Mouse (Mus musculus) heart, embryonic 13.5 days (tissue): ENCODE results near the gene Cxcl9. TPM values are rescaled to one million over a fixed set of nuclear protein-coding genes. Genes with fewer than 3 reads are reported as not detected.
A peak's percentile ranks its signal among the peaks of the same experiment; 100 is the strongest.

Source experiments
- ATAC-seq: fragments of 200-750 bp; cut with Nextera tagmentation; 2 replicates; pipeline ENCODE4 v1.8.0; 2017; ENCODE audit warnings: moderate TSS enrichment; ENCODE audit not compliant: insufficient number of reproducible peaks, low FRiP score, low TSS enrichment; ENCODE audit errors: extremely low read depth
- H3K27ac ChIP-seq: fragments of 300-500 bp; sonication (generic); replicated peaks from 2 replicates; pipeline ENCODE4 v1.5.1; 2015; ENCODE audit warnings: moderate library complexity, mild to moderate bottlenecking, inconsistent platforms
- H3K27me3 ChIP-seq: fragments of 300-500 bp; sonication (generic); replicated peaks from 2 replicates; pipeline ENCODE4 v1.6.1; 2015; ENCODE audit warnings: mild to moderate bottlenecking, inconsistent platforms
- H3K36me3 ChIP-seq: fragments of 300-500 bp; sonication (generic); 2 replicates; pipeline ENCODE4 v1.6.1; 2015; ENCODE audit warnings: mild to moderate bottlenecking, inconsistent platforms
- H3K4me1 ChIP-seq: fragments of 300-500 bp; sonication (generic); 2 replicates; pipeline ENCODE4 v1.6.1; 2015; ENCODE audit warnings: inconsistent platforms
- H3K4me2 ChIP-seq: fragments of 300-500 bp; sonication (generic); 2 replicates; pipeline ENCODE4 v1.6.1; 2015; ENCODE audit warnings: inconsistent platforms, mild to moderate bottlenecking, moderate library complexity
- H3K4me3 ChIP-seq: fragments of 300-500 bp; sonication (generic); 2 replicates; pipeline ENCODE4 v1.5.1; 2015; ENCODE audit warnings: moderate library complexity, mild to moderate bottlenecking, inconsistent platforms
- H3K9ac ChIP-seq: fragments of 300-500 bp; sonication (generic); 2 replicates; pipeline ENCODE4 v1.6.1; 2015; ENCODE audit warnings: inconsistent platforms, mild to moderate bottlenecking, moderate library complexity
- H3K9me3 ChIP-seq: fragments of 300-500 bp; sonication (generic); 2 replicates; pipeline ENCODE4 v1.6.1; 2016; ENCODE audit warnings: inconsistent platforms
- WGBS: fragments of 180-500 bp; shearing (Covaris S2); methylation state at CpG from one replicate; pipeline ENCODE4 v1.1.7; 2015; ENCODE audit warnings: mixed read lengths; 5-methylcytosine and 5-hydroxymethylcytosine counted together
- polyA plus RNA-seq: library from polyadenylated mRNA; unstranded; fragments of >200 nt; fragmentation: Nextera tagmentation; extraction: Ambion mirVana; gene quantifications from 2 replicates; pipeline ENCODE4 v1.2.1, GENCODE M21; 2015

Cxcl9 gene
- polyA plus RNA-seq, 1 experiment from 2014 or later: not detected

DNA sequence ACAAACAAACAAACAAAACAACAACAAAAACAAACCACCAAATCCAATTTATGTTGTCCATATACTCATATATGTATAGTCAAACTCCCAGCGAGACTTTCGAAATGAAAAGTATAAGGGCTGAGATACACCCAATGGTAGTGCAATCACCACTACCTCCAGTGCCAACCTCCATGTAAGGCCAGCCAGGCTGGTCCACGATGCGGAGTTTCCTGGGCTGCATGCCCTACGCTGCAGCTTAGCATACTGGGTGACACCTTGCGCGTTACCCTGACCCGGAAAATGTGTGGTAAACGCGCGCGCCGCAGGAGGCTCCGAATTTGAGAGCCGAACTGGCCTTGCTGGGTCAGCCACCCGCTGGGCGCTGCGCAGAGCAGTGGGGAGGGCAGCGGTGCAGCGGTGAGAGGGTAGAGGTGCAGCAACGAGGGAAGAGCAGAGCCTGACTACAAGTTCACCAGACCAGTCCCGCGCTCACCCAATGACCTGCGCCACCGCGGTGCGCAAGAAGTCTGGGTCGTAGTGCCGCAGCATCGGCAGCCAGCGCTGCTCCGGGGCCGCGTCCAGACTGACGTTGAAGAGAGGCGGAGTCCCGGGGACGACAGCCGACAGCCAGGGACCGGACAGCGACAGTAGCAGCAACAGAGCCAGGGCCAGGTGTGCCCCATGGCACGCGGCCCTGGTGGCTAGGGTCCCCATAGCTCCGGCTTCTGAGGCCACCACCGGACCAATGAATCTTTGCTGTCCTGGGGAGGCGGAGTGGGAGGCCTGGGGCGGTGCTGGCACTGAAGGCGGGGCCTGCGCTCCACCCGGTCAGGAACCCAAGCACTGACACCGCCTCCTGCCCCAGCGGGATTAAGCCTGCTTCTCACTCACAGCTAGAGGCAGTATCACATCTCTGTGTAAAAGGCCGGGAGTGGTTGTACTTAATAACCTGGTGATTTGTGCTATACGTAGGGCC lies 50.2 kb downstream of the Cxcl9 start, which contains the start of gene Naaa:
TSS of gene Naaa (minus strand) at position 734 of the 958 bp plus-strand sequence.
- Histone ChIP-seq H3K9me3 (no peaks in the 10 kb centered on the region), H3K27ac (peak within 1 kb of the TSS; percentile 50; the same call in 1 of the 2 replicates), H3K4me2 (peak within 1 kb of the TSS; percentile 97), H3K27me3 (peaks cover 8% of the 10 kb centered on the region), H3K36me3 (no peaks in the 10 kb centered on the region), H3K4me1 (peaks cover 11% of the 10 kb centered on the region), H3K4me3 (peak within 1 kb of the TSS; percentile 80), H3K9ac (peak within 1 kb of the TSS; percentile 82)
- WGBS: 2% methylated on average over 54 of the region's 54 CpGs
- peak; percentile 78 for ATAC-seq

Other genes with a start within 250 kb of the Cxcl9 start
- 132 and 153 TPM in 2 replicates for gene G3bp2, start 244.4 kb downstream of the Cxcl9 start, polyA plus RNA-seq
- gene Uso1, start 190.1 kb downstream of the Cxcl9 start, polyA plus RNA-seq: 30.2 and 32.1 TPM in 2 replicates
- not detected in 2 replicates for gene U90926, start 112.7 kb downstream of the Cxcl9 start, polyA plus RNA-seq
- gene Ppef2, start 71.8 kb downstream of the Cxcl9 start, polyA plus RNA-seq: 0.13 TPM in 1 of 2 replicates, not detected in the other
- 4.5 and 4.9 TPM in 2 replicates for gene Naaa, start 49.9 kb downstream of the Cxcl9 start, polyA plus RNA-seq
- 20.9 and 23.5 TPM in 2 replicates for gene Sdad1, start 17.6 kb downstream of the Cxcl9 start, polyA plus RNA-seq
- gene Art3, start 3.7 kb upstream of the Cxcl9 start, polyA plus RNA-seq: 35.4 and 36.2 TPM in 2 replicates
- gene Cxcl10, start 20.8 kb upstream of the Cxcl9 start, polyA plus RNA-seq: 1.6 and 2.0 TPM in 2 replicates
- 35.8 and 39.4 TPM in 2 replicates for gene Nup54, start 107.1 kb upstream of the Cxcl9 start, polyA plus RNA-seq
- 14.4 and 15.6 TPM in 2 replicates for gene Scarb2, start 178.8 kb upstream of the Cxcl9 start, polyA plus RNA-seq
- not detected in 2 replicates for gene Fam47e, start 227.0 kb upstream of the Cxcl9 start, polyA plus RNA-seq